Mouse (Mus musculus) kidney, adult 2 months (tissue): Measurements from ENCODE around the gene Hint1.

Experiments
- CTCF ChIP-seq: fragments of 200-500 bp; conservative IDR thresholded peaks from 2 replicates; pipeline ENCODE4 v1.5.1; 2011; ENCODE audit warnings: low read depth, mild to moderate bottlenecking, control low read depth, low read length, moderate library complexity, mixed read lengths; ENCODE audit not compliant: insufficient read depth, insufficient read length
- POLR2A ChIP-seq: fragments of 200-500 bp; IDR thresholded peaks from one replicate; pipeline ENCODE4 v1.6.1; 2011; ENCODE audit warnings: low read depth, low read length, control low read depth

DNA sequence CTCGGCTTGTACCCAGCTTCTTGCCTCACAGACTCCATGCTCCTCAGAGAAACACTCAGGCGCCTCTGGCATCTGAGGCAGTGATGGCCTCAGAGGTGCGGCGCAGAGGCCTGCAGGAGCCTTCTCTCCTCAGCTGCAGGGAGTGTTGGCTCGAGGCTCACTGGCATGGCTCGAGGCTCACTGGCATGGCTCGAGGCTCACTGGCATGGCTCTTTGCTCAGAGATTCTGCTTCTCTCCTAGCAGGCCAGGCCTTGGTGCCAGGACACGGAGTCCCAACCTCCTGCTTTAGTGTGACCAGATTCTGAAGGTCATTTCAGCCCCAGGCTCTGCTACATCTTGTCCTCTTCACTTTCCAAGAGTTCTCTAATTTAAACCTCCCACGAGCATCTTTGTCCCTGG lies 30.1 kb upstream of the Hint1 start:
- TF ChIP-seq CTCF (no peak), POLR2A (no peak)
